Mouse (Mus musculus) cerebellum, adult 2 months (tissue): ENCODE results near the gene Fgfr2.

ENCODE experiments used
- CTCF ChIP-seq: fragments of 200-500 bp; IDR thresholded peaks from 2 replicates; pipeline ENCODE4 v1.5.1; 2011; ENCODE audit warnings: low read depth, mild to moderate bottlenecking, control low read depth, low read length, moderate library complexity, borderline replicate concordance; ENCODE audit not compliant: insufficient read depth
- POLR2A ChIP-seq: fragments of 200-500 bp; IDR thresholded peaks from 2 replicates; pipeline ENCODE4 v1.6.1; 2011; ENCODE audit warnings: low read length, control low read depth, borderline replicate concordance; ENCODE audit not compliant: insufficient read depth

GRCm38 (mm10) chr7:132808051-132808796 lies 314.9 kb downstream of the Fgfr2 start:
- TF ChIP-seq POLR2A: no peak
- no peak for TF ChIP-seq CTCF
